Comparison of ENCODE assay signal across 10 mouse cellular contexts in the genomic region with DNA sequence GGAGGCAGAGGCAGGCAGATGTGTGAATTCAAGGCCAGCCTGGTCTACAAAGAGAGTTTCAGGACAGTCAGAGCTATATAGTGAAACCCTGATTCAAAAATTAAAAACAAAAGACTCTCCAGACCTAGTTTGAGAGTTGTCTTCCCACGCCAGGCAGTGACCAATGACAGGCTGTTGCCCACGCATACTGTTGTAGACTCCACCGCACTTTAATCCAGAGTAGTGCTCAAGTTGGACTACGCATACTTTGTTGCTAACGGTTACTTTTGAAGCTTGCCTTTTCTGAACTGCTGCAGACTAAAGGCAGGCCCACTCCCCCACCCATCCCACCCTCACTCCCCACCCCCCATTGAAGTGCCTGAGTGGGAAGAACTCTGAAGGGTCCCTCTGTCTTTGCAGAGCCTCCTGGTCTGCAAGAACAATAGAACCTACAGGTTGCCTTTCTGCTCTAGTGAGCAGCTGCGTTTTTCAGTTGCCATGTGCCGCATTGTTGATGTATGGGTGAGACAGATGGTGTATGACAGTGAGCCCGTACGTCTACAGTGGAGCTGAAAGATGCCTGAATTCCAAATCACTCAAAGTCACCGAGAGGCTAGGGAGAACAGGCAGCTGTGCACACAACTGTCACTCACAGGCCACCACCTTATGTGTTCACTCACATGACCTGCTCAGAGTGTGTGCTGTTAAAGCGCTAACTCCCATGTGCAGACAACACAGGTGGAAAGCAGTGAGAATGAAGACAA. TPM values are rescaled to one million over a fixed set of nuclear protein-coding genes. Genes with fewer than 3 reads are reported as not detected.
DNase-seq lines count a peak whose midpoint lies in the region; ATAC-seq and TF ChIP-seq lines count a peak whose summit lies in the region.
"Had no signal": no experiment of that assay in that cellular context is flagged by ENCODE, and none has a peak within 500 bp of the region (broad histone marks: within the 10 kb centered on the region; RNA-seq: fewer than 3 reads in every experiment).

No protein-coding gene starts in this region.

- no peak for DNase-seq in lung, embryonic 14.5 days
- DNase-seq in lung, postnatal 0 days (ENCODE audit: low spot score), result no peak
- peak; percentile 65 for DNase-seq in mesoderm, embryonic 11.5 days (ENCODE audit: low read depth, low spot score)
- DNase-seq in kidney, postnatal 25 days, result no peak
- no peak for DNase-seq in left cerebral cortex, adult 11 months (ENCODE audit: low spot score)
- no peak for DNase-seq in left cerebral cortex, adult 18-20 months (ENCODE audit: low spot score in 2 of 2)

- H3K36me3 ChIP-seq in lung, embryonic 14.5 days (ENCODE audit: insufficient read depth), result peaks cover 29% of the 10 kb centered on the region
- H3K36me3 ChIP-seq in lung, postnatal 0 days (ENCODE audit: insufficient read depth, low read length), result no peaks in the 10 kb centered on the region
- peaks cover 17% of the 10 kb centered on the region for H3K36me3 ChIP-seq in forebrain, embryonic 16.5 days (ENCODE audit: control insufficient read depth, insufficient read depth)
- peaks cover 5% of the 10 kb centered on the region; the same call in 1 of the 2 replicates for H3K36me3 ChIP-seq in stomach, embryonic 16.5 days (ENCODE audit: control insufficient read depth, insufficient read depth, low read length)

- H3K27me3 ChIP-seq in lung, embryonic 14.5 days (ENCODE audit: insufficient read depth, low read length), result no peaks in the 10 kb centered on the region
- H3K27me3 ChIP-seq in lung, postnatal 0 days (replicated peaks; ENCODE audit: insufficient read depth, low read length), result no peaks in the 10 kb centered on the region
- H3K27me3 ChIP-seq in forebrain, embryonic 16.5 days (replicated peaks; ENCODE audit: control insufficient read depth, insufficient read depth, low read length), result no peaks in the 10 kb centered on the region
- no peaks in the 10 kb centered on the region for H3K27me3 ChIP-seq in stomach, embryonic 16.5 days (ENCODE audit: control insufficient read depth, insufficient read depth, low read length)
- H3K27me3 ChIP-seq: heart, embryonic 13.5 days had no signal

- no peaks in the 10 kb centered on the region for H3K9me3 ChIP-seq in lung, embryonic 14.5 days (ENCODE audit: low read depth, low read length)
- no peaks in the 10 kb centered on the region for H3K9me3 ChIP-seq in lung, postnatal 0 days (ENCODE audit: low read length)
- H3K9me3 ChIP-seq in forebrain, embryonic 16.5 days (ENCODE audit: control insufficient read depth, low read length), result no peaks in the 10 kb centered on the region
- H3K9me3 ChIP-seq in stomach, embryonic 16.5 days (replicated peaks; ENCODE audit: control insufficient read depth, low read length), result no peaks in the 10 kb centered on the region
- H3K9me3 ChIP-seq: heart, embryonic 13.5 days had no signal

- no peak overlapping the region for H3K27ac ChIP-seq in lung, embryonic 14.5 days (ENCODE audit: low read depth)
- H3K27ac ChIP-seq in lung, postnatal 0 days (ENCODE audit: low read length), result no peak overlapping the region
- H3K27ac ChIP-seq in forebrain, embryonic 16.5 days (ENCODE audit: low read length), result no peak overlapping the region; the same call in 1 of the 2 replicates
- H3K27ac ChIP-seq in stomach, embryonic 16.5 days (ENCODE audit: low read length), result no peak overlapping the region
- H3K27ac ChIP-seq: heart, embryonic 13.5 days; kidney, postnatal 0 days had no signal

- WGBS in lung, embryonic 14.5 days, result 48% methylated on average over 11 of the region's 11 CpGs
- 64% methylated on average over 11 of the region's 11 CpGs for WGBS in lung, postnatal 0 days
- 28% methylated on average over 11 of the region's 11 CpGs for WGBS in forebrain, embryonic 16.5 days
- WGBS in stomach, embryonic 16.5 days, result 57% methylated on average over 11 of the region's 11 CpGs

- no peak overlapping the region for H3K4me3 ChIP-seq in lung, embryonic 14.5 days (ENCODE audit: low read depth, low read length)
- no peak overlapping the region for H3K4me3 ChIP-seq in lung, postnatal 0 days (ENCODE audit: low read depth, low read length)
- no peak overlapping the region for H3K4me3 ChIP-seq in forebrain, embryonic 16.5 days (replicated peaks; ENCODE audit: low read length)
- no peak overlapping the region for H3K4me3 ChIP-seq in stomach, embryonic 16.5 days (replicated peaks; ENCODE audit: low read length)
- H3K4me3 ChIP-seq: heart, embryonic 13.5 days had no signal

- H3K4me1 ChIP-seq in lung, embryonic 14.5 days (ENCODE audit: insufficient read depth), result no peaks in the 10 kb centered on the region
- H3K4me1 ChIP-seq in lung, postnatal 0 days (ENCODE audit: insufficient read depth, low read depth, low read length), result no peaks in the 10 kb centered on the region
- H3K4me1 ChIP-seq in forebrain, embryonic 16.5 days (replicated peaks; ENCODE audit: control insufficient read depth, insufficient read depth, low read length), result peaks cover 8% of the 10 kb centered on the region; the same call in 1 of the 2 replicates
- H3K4me1 ChIP-seq in stomach, embryonic 16.5 days (ENCODE audit: control insufficient read depth, insufficient read depth, low read length), result no peaks in the 10 kb centered on the region
- H3K4me1 ChIP-seq: heart, embryonic 13.5 days had no signal

- ATAC-seq in lung, embryonic 14.5 days (ENCODE audit: insufficient read depth), result peak; percentile 17; the same call in 1 of the 2 replicates
- ATAC-seq in lung, postnatal 0 days, result no peak
- ATAC-seq in forebrain, embryonic 16.5 days, result peak; percentile 84
- peak; percentile 21; the same call in 1 of the 2 replicates for ATAC-seq in stomach, embryonic 16.5 days (ENCODE audit: insufficient read depth, low FRiP score)

- no peak for TF ChIP-seq EP300 in lung, postnatal 0 days (IDR thresholded peaks at IDR 0.05)

- no peak overlapping the region for H3K4me2 ChIP-seq in lung, embryonic 14.5 days
- H3K4me2 ChIP-seq in lung, postnatal 0 days (replicated peaks; ENCODE audit: low read depth, low read length), result no peak overlapping the region
- no peak overlapping the region for H3K4me2 ChIP-seq in forebrain, embryonic 16.5 days (ENCODE audit: low read length)
- H3K4me2 ChIP-seq in stomach, embryonic 16.5 days (ENCODE audit: low read depth, low read length), result no peak overlapping the region
- H3K4me2 ChIP-seq: heart, embryonic 13.5 days had no signal

- H3K9ac ChIP-seq in lung, embryonic 14.5 days, result no peak overlapping the region
- no peak overlapping the region for H3K9ac ChIP-seq in lung, postnatal 0 days (replicated peaks; ENCODE audit: low read depth)
- H3K9ac ChIP-seq in forebrain, embryonic 16.5 days (replicated peaks; ENCODE audit: low read depth, low read length), result no peak overlapping the region
- no peak overlapping the region for H3K9ac ChIP-seq in stomach, embryonic 16.5 days (ENCODE audit: low read length)
- H3K9ac ChIP-seq: heart, embryonic 13.5 days had no signal

- TF ChIP-seq CTCF in lung, embryonic 14.5 days (IDR thresholded peaks at IDR 0.05; ENCODE audit: low read depth), result no peak
- no peak for TF ChIP-seq CTCF in lung, postnatal 0 days (IDR thresholded peaks at IDR 0.05)

RNA-seq across cellular contexts. Expression of a gene that starts 29.3 kb away (rescaled TPM):
- polyA plus RNA-seq in lung, embryonic 14.5 days (2014; fragmentation: Nextera tagmentation; extraction: Ambion mirVana), result 14.2 and 17.3 TPM in 2 replicates
- polyA plus RNA-seq in lung, postnatal 0 days (2015; fragmentation: Nextera tagmentation; extraction: Ambion mirVana), result 6.1 and 7.0 TPM in 2 replicates
- polyA plus RNA-seq in forebrain, embryonic 16.5 days (2015; fragmentation: Nextera tagmentation; extraction: Ambion mirVana), result 16.7 and 20.8 TPM in 2 replicates
- 15.5 and 16.1 TPM in 2 replicates for polyA plus RNA-seq in stomach, embryonic 16.5 days (2015; fragmentation: Nextera tagmentation; extraction: Ambion mirVana)
- total RNA-seq in left cerebral cortex, adult 18-20 months (2021), result 100 to 1,000 TPM; 107 to 120 TPM

RNA-seq across cellular contexts. Expression of a gene that starts 29.5 kb away (rescaled TPM):
- polyA plus RNA-seq in lung, embryonic 14.5 days (2014; fragmentation: Nextera tagmentation; extraction: Ambion mirVana), result 134 and 140 TPM in 2 replicates
- polyA plus RNA-seq in lung, postnatal 0 days (2015; fragmentation: Nextera tagmentation; extraction: Ambion mirVana), result 53.9 and 55.0 TPM in 2 replicates
- polyA plus RNA-seq in forebrain, embryonic 16.5 days (2015; fragmentation: Nextera tagmentation; extraction: Ambion mirVana), result 116 and 122 TPM in 2 replicates
- 86.7 and 97.0 TPM in 2 replicates for polyA plus RNA-seq in stomach, embryonic 16.5 days (2015; fragmentation: Nextera tagmentation; extraction: Ambion mirVana)
- 10 to 100 TPM; 44.0 to 50.6 TPM for total RNA-seq in left cerebral cortex, adult 18-20 months (2021)

RNA-seq across cellular contexts. Expression of a gene that starts 32.4 kb away (rescaled TPM):
- 10.3 and 12.0 TPM in 2 replicates for polyA plus RNA-seq in lung, embryonic 14.5 days (2014; fragmentation: Nextera tagmentation; extraction: Ambion mirVana)
- polyA plus RNA-seq in lung, postnatal 0 days (2015; fragmentation: Nextera tagmentation; extraction: Ambion mirVana), result 7.3 and 9.5 TPM in 2 replicates
- polyA plus RNA-seq in forebrain, embryonic 16.5 days (2015; fragmentation: Nextera tagmentation; extraction: Ambion mirVana), result 19.8 and 21.0 TPM in 2 replicates
- 12.3 and 13.2 TPM in 2 replicates for polyA plus RNA-seq in stomach, embryonic 16.5 days (2015; fragmentation: Nextera tagmentation; extraction: Ambion mirVana)
- 10 to 100 TPM; 28.2 to 30.4 TPM for total RNA-seq in left cerebral cortex, adult 18-20 months (2021)

RNA-seq across cellular contexts. Expression of a gene that starts 53.6 kb away (rescaled TPM):
- polyA plus RNA-seq in lung, embryonic 14.5 days (2014; fragmentation: Nextera tagmentation; extraction: Ambion mirVana), result 53.6 and 54.7 TPM in 2 replicates
- polyA plus RNA-seq in lung, postnatal 0 days (2015; fragmentation: Nextera tagmentation; extraction: Ambion mirVana), result 57.4 and 61.6 TPM in 2 replicates
- 63.5 and 64.4 TPM in 2 replicates for polyA plus RNA-seq in forebrain, embryonic 16.5 days (2015; fragmentation: Nextera tagmentation; extraction: Ambion mirVana)
- 27.7 and 27.8 TPM in 2 replicates for polyA plus RNA-seq in stomach, embryonic 16.5 days (2015; fragmentation: Nextera tagmentation; extraction: Ambion mirVana)
- 100 to 1,000 TPM; 117 to 130 TPM for total RNA-seq in left cerebral cortex, adult 18-20 months (2021)
